20 mouse cellular contexts compared by ENCODE assay signal in the genomic region with DNA sequence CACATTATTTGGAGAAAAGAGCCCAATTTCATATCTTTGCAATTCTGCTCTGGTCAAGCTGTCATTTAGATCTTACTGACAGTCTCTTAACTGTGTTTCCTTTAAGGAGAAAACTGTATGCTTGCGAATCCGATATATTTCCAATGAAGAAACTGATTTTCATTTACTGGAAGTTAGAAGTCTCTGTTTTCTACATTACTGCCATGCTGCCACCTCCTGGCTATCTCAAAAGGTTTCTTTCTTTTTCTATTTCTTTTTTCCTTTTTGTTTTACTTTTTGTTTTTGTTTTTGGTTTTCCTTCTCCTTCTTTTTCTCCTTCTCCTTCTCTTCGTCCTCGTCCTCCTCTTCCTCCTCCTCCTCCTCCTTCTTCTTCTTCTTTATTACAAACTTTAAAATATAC.
DNase-seq lines count a peak whose midpoint lies in the region; ATAC-seq and TF ChIP-seq lines count a peak whose summit lies in the region.
"Had no signal": no experiment of that assay in that cellular context is flagged by ENCODE, and none has a peak within 500 bp of the region (broad histone marks: within the 10 kb centered on the region; RNA-seq: fewer than 3 reads in every experiment).

No protein-coding gene starts in this region.

- no peak for TF ChIP-seq CTCF in kidney, adult 2 months (conservative IDR thresholded peaks at IDR 0.05; ENCODE audit: insufficient read depth, insufficient read length, low read depth, low read length)

- H3K27me3 ChIP-seq in kidney, adult 2 months (replicated peaks; ENCODE audit: control insufficient read depth, insufficient read depth, low read length): no peaks in the 10 kb centered on the region
- H3K27me3 ChIP-seq in limb, embryonic 14.5 days (ENCODE audit: control insufficient read depth, insufficient read depth, low read length): no peaks in the 10 kb centered on the region
- no peaks in the 10 kb centered on the region for H3K27me3 ChIP-seq in limb, embryonic 10.5 days (ENCODE audit: low read depth, poor library complexity, severe bottlenecking)
- H3K27me3 ChIP-seq: embryonic facial prominence, embryonic 15.5 days; hindbrain, embryonic 13.5 days; intestine, embryonic 15.5 days; stomach, embryonic 15.5 days had no signal

- no peaks in the 10 kb centered on the region for H3K36me3 ChIP-seq in kidney, adult 2 months (ENCODE audit: control insufficient read depth, insufficient read depth, low read length)
- H3K36me3 ChIP-seq in limb, embryonic 14.5 days (ENCODE audit: control insufficient read depth, insufficient read depth, low read length): no peaks in the 10 kb centered on the region
- no peaks in the 10 kb centered on the region for H3K36me3 ChIP-seq in limb, embryonic 10.5 days
- H3K36me3 ChIP-seq: embryonic facial prominence, embryonic 15.5 days; hindbrain, embryonic 13.5 days; intestine, embryonic 15.5 days; stomach, embryonic 15.5 days had no signal

- H3K4me3 ChIP-seq in kidney, adult 2 months (ENCODE audit: insufficient read depth, low read depth, low read length): no peak overlapping the region
- H3K4me3 ChIP-seq in limb, embryonic 14.5 days (replicated peaks; ENCODE audit: low read length): no peak overlapping the region
- H3K4me3 ChIP-seq in limb, embryonic 10.5 days: no peak overlapping the region
- H3K4me3 ChIP-seq: embryonic facial prominence, embryonic 15.5 days; hindbrain, embryonic 13.5 days; intestine, embryonic 15.5 days; stomach, embryonic 15.5 days had no signal

- TF ChIP-seq POLR2A in kidney, adult 2 months (IDR thresholded peaks at IDR 0.05; ENCODE audit: low read depth, low read length): no peak
- TF ChIP-seq POLR2A in limb, embryonic 14.5 days (IDR thresholded peaks at IDR 0.05; ENCODE audit: borderline replicate concordance, extremely low read depth, insufficient read depth, insufficient read length): no peak

- no peak overlapping the region for H3K4me2 ChIP-seq in limb, embryonic 14.5 days (replicated peaks; ENCODE audit: low read depth, low read length, severe bottlenecking)
- H3K4me2 ChIP-seq: embryonic facial prominence, embryonic 15.5 days; heart, embryonic 11.5 days; hindbrain, embryonic 13.5 days; intestine, embryonic 15.5 days; liver, embryonic 11.5 days; stomach, embryonic 15.5 days had no signal

- no peaks in the 10 kb centered on the region for H3K9me3 ChIP-seq in limb, embryonic 14.5 days (ENCODE audit: control insufficient read depth, low read length)
- H3K9me3 ChIP-seq in limb, embryonic 10.5 days (replicated peaks): no peaks in the 10 kb centered on the region
- H3K9me3 ChIP-seq: embryonic facial prominence, embryonic 15.5 days; hindbrain, embryonic 13.5 days; intestine, embryonic 15.5 days; stomach, embryonic 15.5 days had no signal

- WGBS in kidney, adult 2 months: 64% methylated on average over 4 of the region's 4 CpGs
- 64% methylated on average over 4 of the region's 4 CpGs for WGBS in limb, embryonic 14.5 days
- WGBS in limb, embryonic 10.5 days: 90% methylated on average over 4 of the region's 4 CpGs

- no peaks in the 10 kb centered on the region for H3K4me1 ChIP-seq in kidney, adult 2 months (ENCODE audit: control insufficient read depth, insufficient read depth, low read length)
- H3K4me1 ChIP-seq in limb, embryonic 14.5 days (ENCODE audit: control insufficient read depth, insufficient read depth, low read length): no peaks in the 10 kb centered on the region
- H3K4me1 ChIP-seq in limb, embryonic 10.5 days: no peaks in the 10 kb centered on the region
- H3K4me1 ChIP-seq: embryonic facial prominence, embryonic 15.5 days; hindbrain, embryonic 13.5 days; intestine, embryonic 15.5 days; stomach, embryonic 15.5 days had no signal

- H3K27ac ChIP-seq in kidney, adult 2 months (ENCODE audit: insufficient read depth, low read depth, low read length): no peak overlapping the region
- no peak overlapping the region for H3K27ac ChIP-seq in limb, embryonic 14.5 days (replicated peaks; ENCODE audit: low read depth, low read length)
- H3K27ac ChIP-seq in limb, embryonic 10.5 days: no peak overlapping the region
- H3K27ac ChIP-seq: embryonic facial prominence, embryonic 15.5 days; hindbrain, embryonic 13.5 days; intestine, embryonic 15.5 days; stomach, embryonic 15.5 days had no signal

- no peak for ATAC-seq in limb, embryonic 14.5 days (ENCODE audit: low FRiP score, low read depth)
- ATAC-seq: intestine, embryonic 15.5 days had no signal

- no peak overlapping the region for H3K9ac ChIP-seq in limb, embryonic 14.5 days (ENCODE audit: low read depth, low read length, severe bottlenecking)
- H3K9ac ChIP-seq: embryonic facial prominence, embryonic 15.5 days; hindbrain, embryonic 13.5 days; intestine, embryonic 15.5 days; stomach, embryonic 15.5 days had no signal

- peak; percentile 1 to 2 for DNase-seq in cerebellum, postnatal 14 days
- no peak for DNase-seq in cerebellum, postnatal 36 days
- DNase-seq in kidney, adult 2 months: peak; percentile 2
- DNase-seq in kidney, adult 8-10 months: no peak
- DNase-seq in limb, embryonic 14.5 days (ENCODE audit: low spot score): peak; percentile 29
- no peak for DNase-seq in limb, embryonic 10.5 days (ENCODE audit: low spot score)
- DNase-seq in brain, adult 2 months (ENCODE audit: low read depth, low spot score): peak; percentile 35
- DNase-seq in thymus, postnatal 0 days (ENCODE audit: low spot score): no peak
- DNase-seq: adrenal gland, adult 2 months; cerebellum, adult 9-11 months; heart, postnatal 10 days; left cerebral cortex, postnatal 4 days; lung, adult 18-20 months; right cerebral cortex, postnatal 25 days had no signal

Comparison
In these comparisons a context has a peak if more than half of its experiments do, and no peak if none do; other contexts are left out.
1. DNase-seq: peak in cerebellum, postnatal 14 days (2 of 2), kidney, adult 2 months (single experiment), limb, embryonic 14.5 days (single experiment) and brain, adult 2 months (single experiment); none in cerebellum, postnatal 36 days (0 of 2), kidney, adult 8-10 months (0 of 2), limb, embryonic 10.5 days (single experiment) and thymus, postnatal 0 days (single experiment).